Mouse (Mus musculus) left cerebral cortex, adult 6 months (tissue): ENCODE results near the gene Usp42. TPM values are rescaled to one million over a fixed set of nuclear protein-coding genes. Genes with fewer than 3 reads are reported as not detected.

ENCODE experiments used
- long read RNA-seq, 2 experiments: library from polyadenylated mRNA; unstranded; transcript quantifications; one replicate each; pipeline ENCODE4 v2.0.0; 2019 to 2020
- polyA plus RNA-seq: library from polyadenylated mRNA; unstranded; fragments of <200 nt; fragmentation: Nextera tagmentation; gene quantifications from 2 replicates; pipeline ENCODE4 v1.2.3, GENCODE M21; 2021

Gene Usp42
- 6.4 and 12.1 TPM in 2 replicates for polyA plus RNA-seq
- long read RNA-seq, experiment 1, full-length matches to known transcripts: 4 of 20 reads
- long read RNA-seq, experiment 1, partial matches to known transcripts: 15 of 20 reads
- long read RNA-seq, experiment 1, other reads (novel, unspliced or antisense): 1 of 20 reads
- long read RNA-seq, experiment 2, partial matches to known transcripts: 12 of 12 reads
- long read RNA-seq, experiment 2, other reads (novel, unspliced or antisense): 0 of 12 reads

GRCm38 (mm10) chr5:143732180-143732891 lies at the start of gene Usp42:
Gene Usp42, minus strand, starts transcription at chr5:143732280.

Other genes with a start within 250 kb of the Usp42 start
- gene Rac1, start 204.2 kb downstream of the Usp42 start, polyA plus RNA-seq: 96.7 and 497 TPM in 2 replicates
- 15.6 and 19.6 TPM in 2 replicates for gene Cyth3, start 109.8 kb downstream of the Usp42 start, polyA plus RNA-seq
- 22.7 and 29.4 TPM in 2 replicates for gene Eif2ak1, start 85.5 kb upstream of the Usp42 start, polyA plus RNA-seq
- gene Ankrd61, start 165.4 kb upstream of the Usp42 start, polyA plus RNA-seq: 0.09 TPM in 1 of 2 replicates, not detected in the other
- 40.5 and 44.0 TPM in 2 replicates for gene Aimp2, start 177.6 kb upstream of the Usp42 start, polyA plus RNA-seq
- 6.6 and 10.7 TPM in 2 replicates for gene Pms2, start 177.7 kb upstream of the Usp42 start, polyA plus RNA-seq
- gene Gm42421, start 195.9 kb upstream of the Usp42 start, polyA plus RNA-seq: not detected in 2 replicates
- gene Rsph10b, start 200.8 kb upstream of the Usp42 start, polyA plus RNA-seq: 1.3 and 2.0 TPM in 2 replicates